Mouse (Mus musculus) T-helper 2 cell (primary cell): Measurements from ENCODE around the gene Tmem198.

ENCODE experiments used
- in situ Hi-C: fragments of 300-600 bp; cut with MboI, MseI; formaldehyde crosslinking; loops from one replicate; pipeline ENCODE4 v1.15.1; 2025; ENCODE audit warnings: high pct_unique_total_duplicates

The Tmem198 gene

DNA sequence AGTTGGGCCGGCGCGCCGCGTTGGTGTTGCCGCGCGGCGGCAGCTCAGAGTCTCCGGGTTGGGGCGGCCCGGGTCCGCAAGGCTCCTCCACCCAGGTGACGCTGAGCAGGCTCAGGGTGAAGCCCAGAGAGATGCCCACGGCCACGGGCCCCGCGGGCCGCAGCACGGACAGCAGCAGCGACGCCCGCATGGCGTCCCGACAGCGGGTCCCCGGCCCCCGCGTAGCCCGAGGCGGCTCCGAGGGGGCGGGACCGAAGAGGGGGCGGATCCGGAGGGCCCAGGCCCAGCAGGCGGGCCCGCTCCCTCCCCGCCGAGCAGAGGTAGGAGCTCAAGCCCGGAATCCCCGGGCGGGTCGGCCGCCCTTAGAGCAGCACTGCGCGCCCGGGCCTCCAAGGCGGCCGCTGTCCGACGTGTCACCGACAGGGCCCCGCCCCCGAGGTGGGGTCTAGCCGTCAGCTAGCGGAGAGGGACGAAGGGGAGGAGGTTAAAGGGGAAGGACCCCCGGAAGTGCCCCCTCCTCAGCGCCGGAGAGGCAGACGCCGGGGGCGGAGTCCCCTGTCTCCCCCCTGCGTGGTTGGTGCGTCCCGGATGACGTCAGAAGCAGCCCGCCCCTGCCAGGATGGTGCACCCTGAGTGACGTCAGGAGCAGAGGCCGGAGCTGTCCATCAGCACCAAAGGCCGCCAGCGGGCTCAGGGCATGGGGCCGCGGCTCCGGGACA lies at the start of gene Tmem198, which contains the start of gene Chpf:
TSS of gene Tmem198 (plus strand) at position 617 of the 719 bp plus-strand sequence.
TSS of gene Chpf (minus strand) at position 392 of the 719 bp plus-strand sequence.
- in situ Hi-C loops = loop anchor here (5.0 kb wide), 1 partner anchor 42 kb away; the partner anchor contains the start of gene Gmppa

DNA sequence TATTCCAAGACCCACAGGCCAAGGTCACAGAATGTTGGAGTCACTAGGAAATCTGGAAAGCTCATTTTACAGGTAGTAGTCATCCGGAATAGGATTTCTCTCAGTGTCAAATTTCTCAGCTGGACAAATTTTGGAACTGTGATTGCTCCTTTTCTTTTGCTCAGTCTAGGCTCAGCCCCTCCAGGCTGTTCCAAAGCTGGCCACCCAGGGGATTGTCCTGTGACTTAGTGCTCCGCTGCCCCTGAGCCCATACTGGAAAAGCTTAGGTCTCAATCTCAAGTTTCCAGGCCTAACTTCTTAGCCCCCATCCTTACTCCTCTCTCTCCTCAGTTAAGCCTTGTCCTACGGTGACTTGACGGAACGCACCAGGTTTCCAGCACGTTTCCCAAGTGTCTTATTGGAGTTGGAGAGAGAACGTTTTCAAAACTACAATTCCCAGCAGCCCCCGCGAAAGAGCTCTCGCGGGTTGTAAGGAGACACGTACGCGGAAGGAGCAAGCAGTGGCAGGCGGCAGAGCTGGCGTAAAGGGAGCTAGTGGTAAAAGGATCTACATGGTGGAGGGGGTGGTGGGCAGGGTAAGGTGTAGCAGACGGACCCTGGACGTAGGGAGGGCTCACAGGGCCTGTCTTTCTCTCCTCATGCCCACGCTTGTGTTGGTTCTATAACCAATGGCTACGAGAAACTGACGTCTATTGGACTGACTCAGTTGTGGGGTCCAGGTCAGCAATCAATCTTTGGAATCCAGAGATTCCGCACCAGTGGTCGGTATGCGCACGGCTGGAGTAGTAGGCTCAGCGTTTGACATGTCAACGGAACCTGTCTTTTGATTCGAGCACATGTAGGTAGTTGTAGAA lies 43.6 kb upstream of the Tmem198 start, which contains the start of gene Gmppa:
TSS of gene Gmppa (plus strand) at position 456 of the 854 bp plus-strand sequence.
- in situ Hi-C loops = loop anchor here (5.0 kb wide), 2 partner anchors 42 to 308 kb away; partner anchors contain the start of genes Chpf, Nhej1 and Tmem198

DNA sequence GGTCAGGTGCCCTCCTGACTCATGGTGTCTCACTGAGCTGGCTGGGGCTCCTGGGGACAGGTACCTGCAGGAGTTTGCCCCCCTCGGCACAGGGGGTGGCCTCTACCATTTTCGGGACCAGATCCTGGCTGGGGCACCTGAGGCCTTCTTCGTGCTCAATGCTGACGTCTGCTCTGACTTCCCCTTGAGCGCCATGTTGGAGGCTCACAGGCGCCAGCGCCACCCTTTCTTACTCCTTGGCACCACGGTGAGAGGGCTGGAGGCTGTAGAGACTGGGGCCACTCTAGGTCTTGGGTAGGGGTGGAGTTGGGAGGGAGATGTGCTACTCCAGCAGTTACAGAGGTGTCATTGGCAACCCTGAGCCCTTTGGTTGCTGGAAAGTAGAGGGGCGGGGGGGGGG lies 40.5 kb upstream of the Tmem198 start:
- in situ Hi-C loops = loop anchor here (5.0 kb wide), 2 partner anchors 39 to 311 kb away; partner anchors contain the start of genes Chpf, Nhej1 and Tmem198

- in situ Hi-C loops = no loop called here
These were observed 38.7 kb upstream of the Tmem198 start for GRCm38 (mm10) chr1:75440661-75441060.

DNA sequence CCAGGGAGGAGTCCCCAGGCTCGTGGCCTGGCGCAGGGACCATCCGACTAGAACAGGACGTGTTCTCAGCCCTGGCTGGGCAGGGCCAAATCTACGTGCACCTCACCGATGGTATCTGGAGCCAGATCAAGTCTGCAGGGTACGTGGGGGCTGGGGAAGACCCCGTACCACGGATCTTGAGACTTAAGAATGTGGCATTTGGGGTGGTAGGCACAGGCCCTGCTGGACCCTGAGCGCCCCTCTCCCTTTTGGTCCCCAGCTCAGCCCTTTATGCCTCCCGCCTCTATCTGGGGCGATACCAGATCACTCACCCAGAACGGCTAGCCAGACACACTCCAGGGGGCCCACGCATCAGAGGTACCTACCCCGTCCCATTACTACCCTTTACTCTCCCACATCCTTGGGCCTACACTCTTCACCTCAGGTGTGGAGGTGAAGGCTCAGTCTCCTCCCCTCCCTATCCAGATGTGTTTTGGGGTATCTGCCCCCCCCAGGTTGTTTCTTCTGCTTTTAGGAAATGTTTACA lies 37.8 kb upstream of the Tmem198 start:
- in situ Hi-C loops = no loop called here

DNA sequence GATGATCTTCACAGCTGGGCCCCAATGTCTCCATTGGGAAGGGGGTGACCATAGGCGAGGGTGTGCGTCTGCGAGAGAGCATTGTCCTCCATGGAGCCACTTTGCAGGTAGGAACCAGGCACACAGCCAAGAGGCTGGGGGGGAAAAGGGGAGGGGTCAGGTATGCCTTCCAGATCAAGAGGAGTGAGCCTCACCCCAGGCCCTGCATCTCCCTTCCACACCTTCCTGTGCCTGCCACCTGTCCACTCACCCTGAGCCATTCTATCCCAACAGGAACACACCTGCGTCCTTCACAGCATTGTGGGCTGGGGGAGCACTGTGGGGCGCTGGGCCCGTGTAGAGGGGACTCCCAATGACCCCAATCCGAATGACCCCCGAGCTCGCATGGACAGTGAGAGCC lies 37.2 kb upstream of the Tmem198 start:
- in situ Hi-C loops = no loop called here

DNA sequence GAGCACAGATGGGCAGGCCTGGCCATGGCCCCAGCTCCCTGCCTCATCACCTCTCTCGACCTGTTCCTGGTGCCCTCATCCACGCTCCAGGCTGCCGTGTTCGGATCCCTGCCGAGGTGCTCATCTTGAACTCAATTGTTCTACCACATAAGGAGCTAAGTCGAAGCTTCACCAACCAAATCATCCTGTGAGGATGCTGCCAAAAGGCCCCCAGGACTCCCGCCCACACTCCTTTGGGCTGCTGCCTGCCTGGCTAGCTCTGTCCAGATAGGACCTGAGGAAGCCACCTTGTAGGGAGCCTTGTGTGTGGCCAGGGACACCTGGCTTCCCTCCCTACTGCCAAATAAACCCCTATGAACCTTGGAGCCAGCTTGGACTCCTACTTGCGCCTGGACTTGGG lies 36.5 kb upstream of the Tmem198 start:
- in situ Hi-C loops = no loop called here

DNA sequence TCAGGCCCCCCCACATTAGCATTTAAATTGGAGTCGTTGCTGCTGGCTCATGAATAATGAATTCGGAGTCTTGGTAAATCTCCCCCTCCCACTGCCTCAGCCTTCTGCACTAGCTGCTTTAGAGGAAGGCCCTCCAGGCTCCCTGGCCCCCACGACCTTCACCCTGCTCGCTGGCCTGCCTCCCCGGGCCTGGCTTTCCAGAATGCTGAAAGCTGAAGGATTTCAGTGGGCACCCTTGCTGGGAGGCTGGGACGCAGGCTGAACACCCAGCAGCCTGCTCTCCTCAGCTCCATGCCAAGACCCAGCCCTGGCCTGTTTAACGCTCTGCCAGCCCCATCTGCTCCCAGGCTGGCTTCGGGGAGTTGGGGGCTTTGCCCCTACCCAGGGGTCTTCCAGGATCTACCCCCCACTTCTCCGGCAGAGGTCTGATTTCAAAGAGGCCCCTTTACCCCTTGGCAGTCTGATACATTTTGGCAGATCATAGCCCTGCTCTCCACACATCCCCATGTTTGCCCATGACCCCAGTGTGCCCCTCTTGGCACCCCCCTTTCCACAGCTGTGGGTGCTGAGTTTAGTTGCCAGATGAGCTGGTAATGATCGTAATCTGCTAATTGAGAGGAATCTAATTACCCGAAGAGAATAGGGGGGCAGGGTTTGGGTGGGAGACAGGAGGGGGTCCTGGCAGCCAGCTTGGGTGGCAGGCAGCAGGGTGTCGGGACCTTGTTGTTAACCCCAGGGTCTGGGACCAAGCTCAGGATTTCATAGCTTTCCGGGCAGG lies 35.9 kb upstream of the Tmem198 start:
- in situ Hi-C loops = no loop called here

- in situ Hi-C loops = no loop called here
These were observed 35.1 kb upstream of the Tmem198 start for GRCm38 (mm10) chr1:75444208-75444607.

- in situ Hi-C loops = no loop called here
These were observed 34.1 kb upstream of the Tmem198 start for GRCm38 (mm10) chr1:75445141-75445701.

DNA sequence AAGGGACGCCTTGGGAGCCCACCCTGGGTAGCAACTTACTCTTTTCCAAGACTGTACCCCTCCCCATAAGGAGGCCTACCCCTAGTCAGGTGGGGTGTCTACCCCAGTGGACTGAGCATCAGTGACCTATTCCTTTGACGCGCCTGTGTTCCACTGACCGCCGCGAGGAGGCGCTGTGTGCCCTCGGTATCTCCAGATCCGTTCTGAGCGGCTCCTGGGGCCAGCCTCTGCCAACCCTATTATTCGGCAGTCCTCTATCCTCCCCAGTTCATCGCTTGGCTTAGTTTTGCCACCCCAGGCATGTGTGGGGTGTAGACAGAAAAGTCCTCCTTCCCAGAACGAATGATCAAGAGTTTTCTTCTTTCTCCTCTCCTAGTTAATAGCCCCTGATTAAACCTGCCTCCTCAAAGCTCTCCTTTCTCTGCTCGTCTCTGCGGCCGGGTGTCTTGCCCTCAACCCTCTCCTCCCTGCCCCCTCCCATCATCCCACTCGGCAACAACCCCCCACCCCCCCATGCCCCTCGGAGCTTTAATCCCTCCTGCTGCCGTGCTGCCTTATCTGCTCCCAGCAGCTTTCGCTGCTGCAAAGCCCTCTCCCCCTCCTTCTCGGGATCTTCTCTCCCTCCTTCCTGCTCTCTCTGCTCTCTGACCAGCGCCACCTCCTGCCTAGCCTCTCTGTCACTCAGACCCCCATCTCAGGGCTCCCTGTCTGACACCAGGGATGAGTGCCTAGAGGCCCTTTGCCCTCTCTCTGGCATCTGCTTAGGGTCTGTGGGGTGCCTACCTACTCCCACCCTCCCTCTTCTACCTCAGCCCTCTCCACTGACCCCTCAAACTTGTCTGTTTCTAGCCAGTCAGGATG lies 33.4 kb upstream of the Tmem198 start:
- in situ Hi-C loops = no loop called here

DNA sequence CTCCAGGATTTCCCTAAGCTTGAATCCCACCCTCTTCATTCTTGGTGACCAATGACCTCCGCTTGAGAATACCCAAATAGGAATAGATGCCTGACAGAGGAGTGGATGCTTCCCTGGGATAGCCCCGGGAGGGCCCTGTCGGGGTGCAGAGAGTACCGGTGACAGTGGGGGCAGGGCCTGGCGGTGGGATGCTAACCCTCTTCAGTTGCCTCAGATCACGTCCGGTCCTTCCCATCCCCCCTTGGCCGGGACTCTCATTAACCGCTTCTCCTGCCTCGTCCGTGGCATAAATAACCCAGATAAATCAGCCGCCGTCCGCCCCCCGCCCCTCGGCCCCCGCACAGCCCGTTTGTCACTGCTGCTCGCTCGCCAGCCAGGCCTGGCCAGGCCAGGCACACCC lies 32.7 kb upstream of the Tmem198 start:
- in situ Hi-C loops = no loop called here

DNA sequence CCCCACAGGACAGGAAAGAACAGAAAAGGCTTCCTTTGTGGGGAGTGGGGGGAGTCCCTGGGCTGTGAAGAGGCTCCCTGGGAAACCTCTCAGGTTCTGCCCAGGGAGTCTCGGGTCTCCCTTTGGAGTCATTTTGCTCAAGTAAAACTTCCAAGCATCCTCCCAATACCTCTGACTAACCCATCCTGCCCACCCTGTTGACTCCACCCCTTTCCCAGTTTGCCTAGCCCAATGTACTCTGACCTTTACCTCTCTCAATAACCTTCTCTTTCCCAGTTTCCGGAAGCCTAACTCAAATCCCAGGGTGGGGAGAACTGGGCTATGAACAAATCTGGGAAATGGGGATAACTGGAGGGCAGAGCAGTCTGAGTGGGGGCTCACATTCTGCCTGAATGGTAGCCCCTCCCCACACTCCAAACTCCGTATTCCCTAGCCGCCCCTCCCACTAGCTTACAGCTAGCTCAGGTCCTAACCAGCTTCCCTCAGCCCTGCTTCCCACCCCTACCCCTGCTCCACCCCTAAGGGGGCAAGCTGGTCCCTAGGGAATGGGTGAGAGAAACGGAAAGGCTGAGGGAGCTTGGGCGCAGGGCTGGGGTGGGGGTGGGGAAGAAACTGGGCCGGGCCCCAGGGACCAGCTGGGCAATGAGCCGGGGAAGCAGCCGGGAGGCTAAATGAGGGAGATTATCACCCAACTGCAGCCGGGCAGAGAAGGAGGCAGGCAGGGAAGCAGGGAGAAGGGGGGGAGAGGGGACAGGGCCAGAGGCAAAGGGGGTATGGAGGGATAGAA lies 31.9 kb upstream of the Tmem198 start:
- in situ Hi-C loops = no loop called here

DNA sequence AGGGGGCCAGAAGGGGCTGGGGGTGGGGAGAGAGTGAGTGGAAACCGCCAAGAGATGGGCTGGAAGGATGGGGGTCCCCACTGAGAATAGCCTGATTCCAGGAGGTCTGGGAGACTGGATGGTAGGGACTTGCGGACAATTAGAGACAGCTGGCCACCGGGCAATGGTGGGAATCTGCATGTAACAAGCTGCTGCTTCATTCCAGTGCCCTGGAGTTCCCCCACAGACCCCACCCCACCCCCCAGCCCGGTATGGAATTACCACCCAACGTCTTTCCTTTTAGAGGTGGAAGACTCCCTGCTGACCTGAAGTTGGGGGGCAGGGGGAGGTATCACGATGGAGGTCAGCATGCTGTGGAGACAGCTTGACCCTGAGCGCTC lies 31.3 kb upstream of the Tmem198 start:
- in situ Hi-C loops = no loop called here

- in situ Hi-C loops = no loop called here
These were observed 30.4 kb upstream of the Tmem198 start for GRCm38 (mm10) chr1:75448937-75449336.

DNA sequence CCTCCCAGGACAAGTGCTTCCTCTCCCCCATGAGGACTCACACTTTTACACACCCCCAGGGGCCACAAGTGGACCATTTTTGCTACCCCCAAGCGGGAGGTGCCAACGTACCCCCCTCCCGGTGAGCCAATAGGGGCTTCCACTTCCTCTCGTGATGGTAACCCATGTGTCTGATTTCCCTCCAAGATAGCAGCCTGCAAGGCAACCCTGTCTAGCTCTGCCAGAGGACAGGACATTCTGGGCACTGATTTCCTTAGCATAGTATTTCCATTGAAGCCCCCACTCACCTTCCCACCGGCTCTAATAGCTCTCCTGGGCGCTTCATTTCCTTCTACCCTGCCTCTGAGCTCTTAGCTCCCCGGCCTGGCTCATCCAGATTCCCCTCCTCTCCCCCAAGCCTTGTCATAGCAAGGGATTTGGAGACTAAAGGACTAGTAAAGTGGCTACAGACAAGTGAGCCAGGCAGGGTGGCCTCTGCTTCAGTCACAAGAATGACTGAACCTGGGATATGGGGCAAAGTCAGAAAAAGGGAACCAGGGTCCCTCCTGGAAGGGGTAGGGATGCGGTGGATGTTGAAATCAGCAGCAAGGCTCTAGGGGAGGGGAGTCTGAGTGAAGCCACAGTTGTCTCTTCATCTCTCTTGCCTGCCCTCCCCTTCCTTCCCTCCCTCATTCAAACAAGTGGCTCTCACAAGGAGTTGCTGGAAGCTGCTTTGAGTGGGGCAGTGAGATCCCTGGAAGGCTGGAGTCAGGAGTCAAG lies 29.8 kb upstream of the Tmem198 start:
- in situ Hi-C loops = no loop called here

- in situ Hi-C loops = no loop called here
These were observed 28.9 kb upstream of the Tmem198 start, which contains the start of gene Asic4 for GRCm38 (mm10) chr1:75450314-75451005. Gene Asic4 (plus strand): TSS chr1:75450436.

GRCm38 (mm10) chr1:75451900-75452299 lies 27.4 kb upstream of the Tmem198 start:
- in situ Hi-C loops = no loop called here
